Mouse (Mus musculus) liver, postnatal 0 days (tissue): ENCODE measurements around the gene Dock8.

Experiments
- CTCF ChIP-seq: sonication (generic); IDR thresholded peaks from 2 replicates; pipeline ENCODE4 v1.5.1; 2016; ENCODE audit warnings: antibody characterized with exemption, low read depth
- EP300 ChIP-seq: IDR thresholded peaks from 2 replicates; pipeline ENCODE4 v1.6.1; 2016; ENCODE audit warnings: antibody characterized with exemption, low read depth, mild to moderate bottlenecking

DNA sequence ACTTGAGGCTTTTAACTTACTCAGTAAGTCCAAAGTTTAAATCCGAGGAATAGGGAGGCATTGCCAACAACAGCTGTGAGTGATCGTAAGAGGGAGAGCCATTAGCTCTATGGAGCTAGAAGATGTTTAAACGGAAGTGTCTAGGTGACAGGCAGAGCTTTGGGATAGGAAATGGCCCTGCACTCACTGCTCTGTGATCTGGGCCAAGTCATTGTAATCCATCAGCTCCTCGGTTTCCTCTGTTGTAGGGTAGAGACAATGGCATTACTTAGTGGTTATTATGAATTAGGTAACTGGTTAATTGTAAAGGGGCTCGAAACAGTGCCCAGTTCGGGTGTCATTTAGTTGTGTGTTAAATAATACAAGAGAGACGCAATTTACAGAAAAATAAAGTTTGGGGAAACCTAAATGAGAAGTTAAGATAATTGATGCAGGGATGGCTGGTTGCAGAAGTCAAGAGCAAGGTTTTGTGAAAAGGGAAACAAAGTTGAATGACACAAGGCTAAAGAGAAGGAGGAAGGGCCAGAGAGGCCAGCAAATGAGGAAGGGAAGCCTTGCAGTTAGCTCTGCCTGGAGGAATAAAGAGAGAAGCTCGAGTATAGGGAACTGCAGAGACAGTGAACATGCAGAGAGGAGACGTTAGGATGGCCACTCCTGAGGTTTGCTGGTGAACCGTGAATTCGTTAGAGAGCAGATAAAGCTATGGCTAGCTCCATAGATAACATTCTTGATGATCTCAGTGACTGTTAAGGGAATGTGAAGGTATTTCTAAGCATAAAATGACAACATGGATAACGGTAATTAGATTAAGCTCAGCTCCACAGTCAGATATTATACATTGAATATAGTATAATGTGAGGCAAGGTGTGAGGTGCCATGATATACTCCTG lies 2.3 kb upstream of the Dock8 start:
- no peak for TF ChIP-seq CTCF
- peak; percentile 18; the same call in 1 of the 2 replicates for TF ChIP-seq EP300
